Mouse (Mus musculus): Measurements from ENCODE around the gene Gtf2i.

Gtf2i gene

GRCm38 (mm10) chr5:134322355-134322754 lies 7.8 kb upstream of the Gtf2i start:
- no peak for DNase-seq (ENCODE audit: low read depth, low spot score)

GRCm38 (mm10) chr5:134321699-134322098 lies 7.1 kb upstream of the Gtf2i start:
- no peak for DNase-seq (ENCODE audit: low read depth, low spot score)

DNA sequence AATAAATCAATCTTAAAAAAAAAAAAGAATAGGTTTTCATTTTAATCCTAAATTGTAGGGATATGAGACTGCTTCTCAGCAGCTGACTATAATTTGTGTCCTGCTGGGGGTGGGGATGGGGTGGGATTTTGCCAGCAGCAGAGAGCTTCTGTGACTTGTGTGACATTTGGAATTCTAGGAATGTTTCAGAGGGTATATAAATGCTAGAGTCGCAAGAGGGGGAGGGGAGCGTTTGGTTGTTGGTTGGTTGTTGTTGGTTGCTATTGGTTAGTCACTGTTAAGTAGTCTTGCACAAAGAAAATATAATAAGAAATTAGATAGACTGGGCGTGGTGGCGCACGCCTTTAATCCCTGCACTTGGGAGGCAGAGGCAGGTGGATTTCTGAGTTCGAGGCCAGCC lies 4.3 kb upstream of the Gtf2i start:
- no peak for DNase-seq (ENCODE audit: low read depth, low spot score)

DNA sequence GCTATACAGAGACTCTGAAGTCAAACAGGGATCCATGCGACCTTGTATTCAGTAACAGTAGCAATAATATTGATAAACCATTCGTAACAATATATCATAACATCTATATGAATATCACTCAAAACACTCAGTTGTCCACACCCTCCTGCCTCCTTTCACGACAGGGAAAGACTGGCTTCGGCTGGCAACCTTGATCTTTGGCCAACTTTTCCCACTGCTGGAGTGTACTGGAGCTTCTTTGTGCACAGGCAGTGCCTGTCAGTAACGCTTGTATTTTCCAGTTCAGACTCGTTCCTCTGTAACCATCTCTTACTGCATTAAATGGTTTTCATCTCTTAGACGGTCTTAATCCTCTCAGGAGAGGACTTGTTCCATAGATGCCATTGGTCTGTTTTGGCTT lies 2.2 kb upstream of the Gtf2i start:
- DNase-seq (ENCODE audit: low read depth, low spot score) = no peak

DNA sequence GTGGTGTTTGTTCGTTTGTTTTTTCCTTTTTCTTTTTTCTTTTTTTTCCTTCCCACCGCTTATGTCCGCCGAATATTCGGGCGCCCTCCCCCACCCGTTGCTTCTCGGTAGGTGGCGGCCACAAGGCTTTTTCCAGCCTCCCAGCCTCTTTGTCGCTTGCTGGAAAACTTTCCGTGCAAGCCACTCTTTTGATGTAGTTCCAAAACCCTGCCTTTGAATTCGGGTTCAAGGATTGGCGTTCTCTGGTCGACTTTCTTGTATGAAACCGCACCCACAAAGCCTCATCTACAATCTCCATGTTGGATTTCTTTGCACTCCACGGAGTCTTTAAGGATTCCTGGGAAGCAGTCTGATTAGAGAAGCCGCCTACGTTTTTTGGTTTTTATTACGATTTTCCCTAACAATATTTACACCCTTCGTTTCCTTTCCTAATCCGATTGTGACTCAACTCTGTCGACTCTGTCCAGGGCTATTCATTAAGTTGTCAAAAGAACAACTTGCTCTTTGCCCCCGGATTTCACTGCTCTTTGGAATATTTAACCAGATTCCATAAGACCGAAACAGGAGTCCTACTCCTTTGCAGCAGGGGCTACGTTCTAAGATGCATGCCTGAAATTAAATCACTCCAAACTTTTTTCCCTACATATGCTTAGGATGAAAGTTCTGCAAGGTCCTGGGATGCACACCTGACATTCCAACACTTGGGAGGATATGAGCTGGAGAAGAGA lies 1.2 kb upstream of the Gtf2i start:
- DNase-seq (ENCODE audit: low read depth, low spot score) = no peak

DNA sequence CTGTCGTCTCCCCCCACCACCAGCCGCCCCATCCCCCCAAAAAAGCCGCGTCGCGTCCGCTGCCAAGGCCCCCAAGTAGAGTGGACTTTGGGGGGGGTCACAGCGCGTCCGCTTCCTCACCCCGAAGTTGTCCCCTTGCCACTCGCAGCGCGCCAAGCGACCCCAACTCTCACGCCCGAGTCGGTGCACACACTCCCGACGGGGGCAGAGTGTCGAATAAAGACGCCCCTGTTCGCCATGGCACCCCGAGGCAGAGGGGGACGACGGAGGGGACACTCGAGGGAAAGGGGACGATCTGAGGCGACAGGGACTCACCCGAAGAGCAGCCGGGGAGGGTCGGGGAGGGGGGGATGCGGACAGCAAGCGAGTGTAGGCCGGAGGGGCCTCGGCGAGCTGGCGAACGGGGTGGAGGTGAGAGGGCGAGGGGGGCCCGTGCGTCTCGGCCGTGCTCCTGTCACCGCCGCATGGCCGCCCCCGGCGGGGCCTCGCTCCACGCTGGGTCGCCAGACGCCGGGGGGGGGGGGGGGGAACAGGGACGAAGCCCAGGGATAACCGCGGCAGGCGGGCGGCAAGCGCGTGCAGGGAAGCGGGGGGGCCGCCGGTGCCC lies 389 bp downstream of the Gtf2i start:
- DNase-seq (ENCODE audit: low read depth, low spot score) = no peak

- DNase-seq (ENCODE audit: low read depth, low spot score) = peak; percentile 93
Observed at GRCm38 (mm10) chr5:134313451-134314067, 1.0 kb downstream of the Gtf2i start.

- no peak for DNase-seq (ENCODE audit: low read depth, low spot score)
Observed at GRCm38 (mm10) chr5:134312691-134313450, 1.7 kb downstream of the Gtf2i start.

DNA sequence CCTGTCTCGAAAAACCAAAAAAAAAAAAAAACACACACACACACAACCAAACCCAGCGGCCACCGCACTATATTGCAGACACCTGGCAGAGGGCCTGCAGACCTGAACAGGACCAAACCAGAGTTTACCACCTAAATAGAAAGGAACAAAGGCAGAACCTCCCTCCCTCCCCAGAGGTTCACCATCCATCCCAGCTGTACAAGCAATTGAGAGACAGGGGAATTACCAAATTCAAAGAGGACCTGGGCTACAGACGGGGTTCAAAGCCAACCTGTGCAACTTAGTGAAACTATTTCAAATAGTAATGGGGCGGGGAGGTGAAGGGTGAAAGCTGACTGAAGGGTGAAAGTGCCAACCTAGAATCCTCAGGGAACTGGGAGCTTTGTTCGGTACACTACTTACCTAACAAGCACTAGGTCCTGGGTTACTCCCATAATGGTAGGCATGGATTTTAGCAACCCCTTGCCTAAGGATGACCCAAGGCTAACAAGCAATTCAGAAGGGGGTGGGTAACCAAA lies 2.6 kb downstream of the Gtf2i start:
- no peak for DNase-seq (ENCODE audit: low read depth, low spot score)

GRCm38 (mm10) chr5:134310201-134310600 lies 4.4 kb downstream of the Gtf2i start:
- no peak for DNase-seq (ENCODE audit: low read depth, low spot score)

GRCm38 (mm10) chr5:134309345-134309744 lies 5.2 kb downstream of the Gtf2i start:
- DNase-seq (ENCODE audit: low read depth, low spot score) = no peak

GRCm38 (mm10) chr5:134304639-134305038 lies 9.9 kb downstream of the Gtf2i start:
- DNase-seq (ENCODE audit: low read depth, low spot score) = no peak

GRCm38 (mm10) chr5:134295277-134296050 lies 19.1 kb downstream of the Gtf2i start:
- DNase-seq (ENCODE audit: low read depth, low spot score) = no peak

GRCm38 (mm10) chr5:134294606-134295005 lies 20.0 kb downstream of the Gtf2i start:
- DNase-seq (ENCODE audit: low read depth, low spot score) = no peak

DNA sequence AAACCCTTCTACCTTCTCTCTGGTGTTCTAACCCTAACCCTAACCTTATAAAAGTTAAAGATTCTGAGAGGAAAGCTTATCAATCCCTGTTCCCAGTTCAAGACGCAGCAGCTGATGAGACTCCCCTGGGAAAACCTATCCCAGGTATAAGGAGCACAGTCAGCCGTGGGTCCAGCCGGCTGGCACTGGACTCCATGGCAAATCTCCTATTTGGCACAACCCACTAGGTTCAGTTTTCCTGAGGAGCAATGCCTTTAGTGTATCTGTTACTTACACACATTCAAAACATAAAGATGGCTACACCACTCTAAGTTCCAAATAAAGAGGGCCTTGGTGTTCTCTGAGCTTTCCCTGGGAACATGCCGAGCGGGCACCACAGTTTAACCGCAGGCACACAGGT lies 23.5 kb downstream of the Gtf2i start:
- no peak for DNase-seq (ENCODE audit: low read depth, low spot score)

DNA sequence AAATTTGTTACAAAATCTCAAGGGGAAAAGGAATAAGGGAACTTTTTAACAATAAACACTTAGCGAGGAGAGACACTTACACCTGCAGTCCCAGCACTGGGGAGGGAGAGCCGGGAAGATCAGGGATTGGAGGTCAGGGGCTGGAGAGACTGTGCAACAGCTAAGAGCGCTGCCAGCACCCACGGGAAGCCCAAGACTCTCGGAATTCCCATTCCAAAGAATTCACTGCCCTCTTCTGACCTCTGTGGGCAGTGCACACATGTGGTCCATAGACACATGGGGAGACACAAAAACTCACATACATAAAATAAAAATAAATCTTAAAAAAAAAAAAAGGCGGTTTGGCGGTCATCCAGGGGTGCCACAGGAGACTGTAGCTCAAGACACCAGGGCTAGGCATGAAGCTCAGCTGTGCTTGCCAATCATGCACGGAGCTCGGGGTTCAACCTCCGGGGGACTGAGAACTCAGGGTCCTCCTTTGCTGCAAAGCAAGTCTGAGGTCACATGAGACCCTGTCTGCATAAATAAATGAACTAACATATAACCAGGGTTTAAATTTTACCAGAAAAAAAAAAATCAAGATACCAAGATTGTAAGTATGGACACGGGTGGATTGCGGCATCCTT lies 24.5 kb downstream of the Gtf2i start:
- no peak for DNase-seq (ENCODE audit: low read depth, low spot score)

DNA sequence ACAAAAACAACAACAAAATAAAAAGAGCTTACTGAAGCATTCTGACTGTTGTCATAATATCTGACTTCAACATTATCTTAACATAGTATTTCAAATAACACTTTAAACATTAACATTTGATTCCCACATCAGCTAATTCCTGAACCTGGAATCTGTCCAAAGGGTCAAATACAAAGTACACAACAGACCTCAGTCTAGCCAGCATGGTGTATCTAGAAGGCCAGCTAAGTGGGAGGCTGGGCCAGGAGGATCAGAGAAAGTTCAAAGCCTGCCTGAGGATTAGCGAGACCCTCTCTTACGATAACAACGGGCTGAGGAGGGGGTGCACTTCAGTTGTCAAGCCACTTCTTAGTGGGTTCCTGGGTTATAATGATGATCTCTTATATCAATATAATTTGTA lies 26.5 kb downstream of the Gtf2i start:
- no peak for DNase-seq (ENCODE audit: low read depth, low spot score)

- no peak for DNase-seq (ENCODE audit: low read depth, low spot score)
Observed at GRCm38 (mm10) chr5:134284921-134285320, 29.6 kb downstream of the Gtf2i start.

GRCm38 (mm10) chr5:134282603-134283002 lies 32.0 kb downstream of the Gtf2i start:
- no peak for DNase-seq (ENCODE audit: low read depth, low spot score)

DNA sequence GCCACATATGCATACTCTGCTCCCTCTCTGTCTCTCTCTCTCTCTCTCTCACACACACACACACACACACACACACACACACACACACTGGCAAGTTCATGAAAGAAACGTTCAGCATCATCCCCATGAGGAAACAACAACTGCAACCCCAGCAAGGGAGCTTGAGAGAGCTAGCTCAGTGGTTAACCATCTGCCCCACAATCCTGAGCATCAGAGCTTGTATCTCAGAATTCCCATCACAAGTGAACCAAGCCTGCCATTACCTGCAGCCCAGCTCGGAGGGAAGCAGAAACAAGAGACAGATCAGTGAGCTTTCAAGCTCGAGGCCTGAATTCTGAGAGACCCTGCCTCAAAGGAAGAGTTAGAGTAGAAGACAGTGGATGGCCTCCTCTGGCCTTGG lies 32.5 kb downstream of the Gtf2i start:
- DNase-seq (ENCODE audit: low read depth, low spot score) = no peak

DNA sequence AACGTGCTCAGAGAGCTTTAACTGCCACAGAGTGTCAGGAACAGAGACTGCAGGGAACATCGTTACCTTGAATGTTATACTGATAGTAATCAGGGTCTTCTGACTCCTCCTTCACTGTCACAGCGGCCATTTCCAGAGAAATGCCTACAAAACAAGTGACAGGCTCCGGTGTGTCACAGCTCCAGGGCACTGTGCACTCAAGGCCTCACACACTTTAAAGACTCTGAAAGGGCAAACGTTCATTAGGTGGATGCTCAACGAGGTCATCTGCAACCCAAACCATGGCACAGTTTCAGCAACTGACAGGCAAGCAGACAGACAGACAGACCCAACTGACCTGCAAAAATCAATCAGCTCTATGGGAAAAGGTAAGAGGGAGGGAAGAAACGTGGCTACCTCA lies 35.2 kb downstream of the Gtf2i start:
- DNase-seq (ENCODE audit: low read depth, low spot score) = no peak

Data from brain, embryonic 18.5 days (tissue).